ENCODE assay signal across 11 mouse cellular contexts in genomic region chr11:43349564-43349963, GRCm38 (mm10).
DNase-seq lines count a peak whose midpoint lies in the region; ATAC-seq and TF ChIP-seq lines count a peak whose summit lies in the region.
"Had no signal": no experiment of that assay in that cellular context is flagged by ENCODE, and none has a peak within 500 bp of the region (broad histone marks: within the 10 kb centered on the region; RNA-seq: fewer than 3 reads in every experiment).

No protein-coding gene starts in this region.

- H3K27ac ChIP-seq in left cerebral cortex, adult 2 months: peak overlapping the region; percentile 77
- H3K27ac ChIP-seq: hindbrain, embryonic 14.5 days had no signal

- intact Hi-C loops in left cerebral cortex, adult 2 months (cut with DNase I): loop anchor here (2.0 to 5.0 kb wide), 4 partner anchors 63 to 1167 kb away; partner anchors contain the start of gene Gabra1
- intact Hi-C loops in left cerebral cortex, postnatal 4 days (cut with DNase I): loop anchor here (5.0 to 10.0 kb wide), 2 partner anchors 927 to 1165 kb away; partner anchors contain the start of gene Gabra1
- intact Hi-C loops in gastrocnemius, postnatal 36 days (cut with DNase I): no loop called here

- DNase-seq in adrenal gland, adult 2 months: peak; percentile 62
- DNase-seq in adrenal gland, postnatal 25 days: no peak
- DNase-seq in left cerebral cortex, adult 2 months (ENCODE audit: extremely low spot score in 1 of 2, low spot score in 2 of 2): peak in 1 of 2 experiments; percentile 19
- DNase-seq in left cerebral cortex, postnatal 4 days: no peak
- peak; percentile 7 for DNase-seq in adipocyte (ENCODE audit: low spot score)
- peak; percentile 31 to 50 for DNase-seq in lung, postnatal 4 days
- no peak for DNase-seq in gastrocnemius, postnatal 36 days
- DNase-seq: B cell, adult 2 months; liver, postnatal 0 days had no signal

- peak; percentile 23 for TF ChIP-seq CTCF in left cerebral cortex, adult 2 months (IDR thresholded peaks at IDR 0.05)

- H3K4me3 ChIP-seq in left cerebral cortex, adult 2 months: no peak overlapping the region

- no peak for ATAC-seq in monocyte, adult 5-6 weeks (replicated peaks; ENCODE audit: insufficient number of reproducible peaks, low FRiP score, low TSS enrichment, poor library complexity, severe bottlenecking)
- ATAC-seq: liver, postnatal 0 days had no signal

Comparison
In these comparisons a context has a peak if more than half of its experiments do, and no peak if none do; other contexts are left out.
1. DNase-seq: peak in adrenal gland, adult 2 months (single experiment), adipocyte (single experiment) and lung, postnatal 4 days (2 of 2); none in adrenal gland, postnatal 25 days (single experiment), left cerebral cortex, postnatal 4 days (single experiment) and gastrocnemius, postnatal 36 days (0 of 2).